Mouse (Mus musculus) megakaryocyte, embryonic 14.5 days (primary cell): ENCODE measurements around the gene Dusp2.

Source experiments
- FLI1 ChIP-seq: IDR thresholded peaks from 2 replicates; pipeline ENCODE4 v1.6.1; 2012; ENCODE audit warnings: low read length, inconsistent platforms, mixed read lengths
- GATA1 ChIP-seq: IDR thresholded peaks from 3 replicates; pipeline ENCODE4 v1.6.1; 2012; ENCODE audit warnings: mixed read lengths, low read length, inconsistent platforms, borderline replicate concordance

- no peak for TF ChIP-seq FLI1
- no peak for TF ChIP-seq GATA1
Measured at GRCm38 (mm10) chr2:127336497-127336832, 506 bp downstream of the Dusp2 start.
